Comparison of ENCODE assay signal across 26 mouse cellular contexts in genomic region chr16:83566478-83567160, GRCm38 (mm10).
DNase-seq lines count a peak whose midpoint lies in the region; ATAC-seq and TF ChIP-seq lines count a peak whose summit lies in the region.
"Had no signal": no experiment of that assay in that cellular context is flagged by ENCODE, and none has a peak within 500 bp of the region (broad histone marks: within the 10 kb centered on the region; RNA-seq: fewer than 3 reads in every experiment).

No protein-coding gene starts in this region.

- WGBS in hindbrain, embryonic 14.5 days: 89% methylated on average over 5 of the region's 5 CpGs
- WGBS in hindbrain, embryonic 11.5 days: 93% methylated on average over 5 of the region's 5 CpGs
- WGBS in kidney, embryonic 14.5 days: 66% methylated on average over 5 of the region's 5 CpGs
- 57% methylated on average over 5 of the region's 5 CpGs for WGBS in kidney, postnatal 0 days

- TF ChIP-seq CTCF in kidney, postnatal 0 days (IDR thresholded peaks at IDR 0.05; ENCODE audit: low read depth): no peak

- H3K27ac ChIP-seq in hindbrain, embryonic 14.5 days: no peak overlapping the region
- no peak overlapping the region for H3K27ac ChIP-seq in hindbrain, embryonic 11.5 days (ENCODE audit: low read depth, low read length)
- H3K27ac ChIP-seq in kidney, embryonic 14.5 days (ENCODE audit: low read depth, low read length): no peak overlapping the region
- H3K27ac ChIP-seq in kidney, postnatal 0 days: no peak overlapping the region
- H3K27ac ChIP-seq: embryonic facial prominence, embryonic 10.5 days; embryonic facial prominence, embryonic 13.5 days; forebrain, embryonic 12.5 days; forebrain, embryonic 15.5 days; heart, embryonic 15.5 days; hindbrain, embryonic 13.5 days had no signal

- no peaks in the 10 kb centered on the region for H3K36me3 ChIP-seq in hindbrain, embryonic 14.5 days (replicated peaks; ENCODE audit: control insufficient read depth, insufficient read depth)
- no peaks in the 10 kb centered on the region for H3K36me3 ChIP-seq in hindbrain, embryonic 11.5 days (ENCODE audit: control insufficient read depth, insufficient read depth, low read length)
- H3K36me3 ChIP-seq in kidney, embryonic 14.5 days (ENCODE audit: control insufficient read depth, insufficient read depth, low read length): no peaks in the 10 kb centered on the region
- H3K36me3 ChIP-seq in kidney, postnatal 0 days (ENCODE audit: insufficient read depth, low read length): no peaks in the 10 kb centered on the region
- H3K36me3 ChIP-seq: embryonic facial prominence, embryonic 10.5 days; embryonic facial prominence, embryonic 13.5 days; forebrain, embryonic 12.5 days; forebrain, embryonic 15.5 days; heart, embryonic 12.5 days; heart, embryonic 15.5 days; hindbrain, embryonic 13.5 days had no signal

- no peak overlapping the region for H3K9ac ChIP-seq in hindbrain, embryonic 14.5 days
- no peak overlapping the region for H3K9ac ChIP-seq in hindbrain, embryonic 11.5 days (ENCODE audit: low read depth, low read length)
- H3K9ac ChIP-seq in kidney, embryonic 14.5 days (ENCODE audit: low read depth, low read length): no peak overlapping the region
- no peak overlapping the region for H3K9ac ChIP-seq in kidney, postnatal 0 days (ENCODE audit: low read depth, low read length)
- H3K9ac ChIP-seq: embryonic facial prominence, embryonic 13.5 days; forebrain, embryonic 12.5 days; forebrain, embryonic 15.5 days; heart, embryonic 12.5 days; heart, embryonic 15.5 days; hindbrain, embryonic 13.5 days had no signal

- DNase-seq in hindbrain, embryonic 14.5 days (ENCODE audit: low spot score): no peak
- DNase-seq in hindbrain, embryonic 11.5 days (ENCODE audit: low spot score): no peak
- no peak for DNase-seq in kidney, adult 11 months
- peak; percentile 44 for DNase-seq in kidney, postnatal 0 days (ENCODE audit: low spot score)
- DNase-seq in kidney, postnatal 25 days: no peak
- DNase-seq: adrenal gland, adult 8-10 months; adrenal gland, postnatal 25 days; cerebellum, adult 11-12 months; cerebellum, adult 8-10 months; cerebellum, postnatal 10 days; cerebellum, postnatal 36 days; embryo, embryonic 11 days; gastrocnemius, postnatal 25 days; heart, adult 18-20 months; heart, postnatal 10 days; heart, postnatal 36 days had no signal

- no peak overlapping the region for H3K4me2 ChIP-seq in hindbrain, embryonic 14.5 days (replicated peaks)
- no peak overlapping the region for H3K4me2 ChIP-seq in hindbrain, embryonic 11.5 days (replicated peaks; ENCODE audit: low read depth, low read length)
- H3K4me2 ChIP-seq in kidney, embryonic 14.5 days (replicated peaks; ENCODE audit: low read depth, low read length): no peak overlapping the region
- no peak overlapping the region for H3K4me2 ChIP-seq in kidney, postnatal 0 days (ENCODE audit: low read length)
- H3K4me2 ChIP-seq: embryonic facial prominence, embryonic 13.5 days; forebrain, embryonic 12.5 days; forebrain, embryonic 15.5 days; heart, embryonic 12.5 days; heart, embryonic 15.5 days; hindbrain, embryonic 13.5 days had no signal

- H3K9me3 ChIP-seq in hindbrain, embryonic 14.5 days (ENCODE audit: control insufficient read depth, low read length): no peaks in the 10 kb centered on the region
- no peaks in the 10 kb centered on the region for H3K9me3 ChIP-seq in hindbrain, embryonic 11.5 days (ENCODE audit: control insufficient read depth, low read length)
- no peaks in the 10 kb centered on the region for H3K9me3 ChIP-seq in kidney, embryonic 14.5 days (ENCODE audit: control insufficient read depth, low read length)
- H3K9me3 ChIP-seq in kidney, postnatal 0 days (replicated peaks; ENCODE audit: low read length): no peaks in the 10 kb centered on the region
- H3K9me3 ChIP-seq: embryonic facial prominence, embryonic 10.5 days; embryonic facial prominence, embryonic 13.5 days; forebrain, embryonic 12.5 days; forebrain, embryonic 15.5 days; heart, embryonic 12.5 days; heart, embryonic 15.5 days; hindbrain, embryonic 13.5 days had no signal

- H3K27me3 ChIP-seq in hindbrain, embryonic 14.5 days (ENCODE audit: control insufficient read depth, insufficient read depth, low read length): no peaks in the 10 kb centered on the region
- no peaks in the 10 kb centered on the region for H3K27me3 ChIP-seq in hindbrain, embryonic 11.5 days (ENCODE audit: control insufficient read depth, insufficient read depth, low read length)
- no peaks in the 10 kb centered on the region for H3K27me3 ChIP-seq in kidney, embryonic 14.5 days (ENCODE audit: control insufficient read depth, insufficient read depth, low read length)
- H3K27me3 ChIP-seq in kidney, postnatal 0 days (ENCODE audit: insufficient read depth, low read length): no peaks in the 10 kb centered on the region
- H3K27me3 ChIP-seq: embryonic facial prominence, embryonic 13.5 days; forebrain, embryonic 12.5 days; forebrain, embryonic 15.5 days; heart, embryonic 12.5 days; heart, embryonic 15.5 days; hindbrain, embryonic 13.5 days had no signal

- no peak overlapping the region for H3K4me3 ChIP-seq in hindbrain, embryonic 14.5 days (replicated peaks; ENCODE audit: low read length)
- H3K4me3 ChIP-seq in hindbrain, embryonic 11.5 days (ENCODE audit: low read depth, low read length): no peak overlapping the region
- H3K4me3 ChIP-seq in kidney, embryonic 14.5 days (ENCODE audit: low read length): no peak overlapping the region
- no peak overlapping the region for H3K4me3 ChIP-seq in kidney, postnatal 0 days (replicated peaks; ENCODE audit: low read depth, low read length)
- H3K4me3 ChIP-seq: embryonic facial prominence, embryonic 10.5 days; embryonic facial prominence, embryonic 13.5 days; erythroblast, embryonic 14.5 days; forebrain, embryonic 12.5 days; forebrain, embryonic 15.5 days; heart, embryonic 12.5 days; heart, embryonic 15.5 days; hindbrain, embryonic 13.5 days had no signal

- H3K4me1 ChIP-seq in hindbrain, embryonic 14.5 days (replicated peaks; ENCODE audit: control insufficient read depth, insufficient read depth, low read length): no peaks in the 10 kb centered on the region
- H3K4me1 ChIP-seq in hindbrain, embryonic 11.5 days (replicated peaks; ENCODE audit: control insufficient read depth, insufficient read depth, low read length): no peaks in the 10 kb centered on the region
- H3K4me1 ChIP-seq in kidney, embryonic 14.5 days (ENCODE audit: control insufficient read depth, insufficient read depth, low read length): no peaks in the 10 kb centered on the region
- H3K4me1 ChIP-seq in kidney, postnatal 0 days (replicated peaks; ENCODE audit: insufficient read depth, low read length): no peaks in the 10 kb centered on the region
- H3K4me1 ChIP-seq: embryonic facial prominence, embryonic 10.5 days; embryonic facial prominence, embryonic 13.5 days; forebrain, embryonic 12.5 days; forebrain, embryonic 15.5 days; heart, embryonic 12.5 days; heart, embryonic 15.5 days; hindbrain, embryonic 13.5 days had no signal

- peak; percentile 43; the same call in 1 of the 2 replicates for ATAC-seq in hindbrain, embryonic 14.5 days (ENCODE audit: low FRiP score)
- ATAC-seq in hindbrain, embryonic 11.5 days (ENCODE audit: low FRiP score): no peak
- ATAC-seq in kidney, embryonic 14.5 days (ENCODE audit: low FRiP score, low TSS enrichment): peak; percentile 60; the same call in 1 of the 2 replicates
- no peak; the same call in 1 of the 2 replicates for ATAC-seq in kidney, postnatal 0 days (replicated peaks; ENCODE audit: low FRiP score, low read depth)
- ATAC-seq: activated CD4-positive, CD25-positive, alpha-beta regulatory T cell, adult 4 months; forebrain, embryonic 15.5 days had no signal

Comparison
In these comparisons a context has a peak if more than half of its experiments do, and no peak if none do; other contexts are left out.
1. ATAC-seq: peak in hindbrain, embryonic 14.5 days (single experiment) and kidney, embryonic 14.5 days (single experiment); none in hindbrain, embryonic 11.5 days (single experiment) and kidney, postnatal 0 days (single experiment).